Mouse (Mus musculus) CH12.LX (cell line): ENCODE results near the gene Cntrob.

Source experiments
- CTCF ChIP-seq, 2 experiments: IDR thresholded peaks in 1 of 2; conservative IDR thresholded peaks in 1 of 2; 2 replicates each; pipeline ENCODE4 v1.5.1; 2011 to 2012; ENCODE audit warnings: low read depth in 2 of 2, low read length in 2 of 2, improper control_type of control experiment in 1 of 2, inconsistent platforms in 1 of 2, mild to moderate bottlenecking in 1 of 2, moderate library complexity in 1 of 2
- EP300 ChIP-seq: IDR thresholded peaks from 2 replicates; pipeline ENCODE4 v1.6.1; 2011; ENCODE audit warnings: low read length, improper control_type of control experiment
- GABPA ChIP-seq: IDR thresholded peaks from 2 replicates; pipeline ENCODE4 v1.6.1; 2012; ENCODE audit warnings: low read depth, low read length, improper control_type of control experiment, inconsistent platforms; ENCODE audit not compliant: insufficient replicate concordance
- HCFC1 ChIP-seq: IDR thresholded peaks from 2 replicates; pipeline ENCODE4 v1.6.1; 2012; ENCODE audit warnings: low read depth, mild to moderate bottlenecking, inconsistent platforms, low read length, improper control_type of control experiment
- MAZ ChIP-seq: IDR thresholded peaks from 2 replicates; pipeline ENCODE4 v1.6.1; 2012; ENCODE audit warnings: low read depth, mild to moderate bottlenecking, inconsistent platforms, low read length, improper control_type of control experiment, moderate library complexity
- MEF2A ChIP-seq: IDR thresholded peaks from 2 replicates; pipeline ENCODE4 v1.6.1; 2014; ENCODE audit warnings: low read depth, mild to moderate bottlenecking, inconsistent platforms, low read length, improper control_type of control experiment, borderline replicate concordance
- MXI1 ChIP-seq: IDR thresholded peaks from 2 replicates; pipeline ENCODE4 v1.6.1; 2011; ENCODE audit warnings: mild to moderate bottlenecking, low read depth, low read length, improper control_type of control experiment
- PAX5 ChIP-seq: IDR thresholded peaks from 2 replicates; pipeline ENCODE4 v1.6.1; 2012; ENCODE audit warnings: low read length, inconsistent platforms, mixed read lengths
- POLR2A ChIP-seq: IDR thresholded peaks from 2 replicates; pipeline ENCODE4 v1.6.1; 2011; ENCODE audit warnings: low read depth, mild to moderate bottlenecking, improper control_type of control experiment, low read length
- TBP ChIP-seq: conservative IDR thresholded peaks from 2 replicates; pipeline ENCODE4 v1.6.1; 2011; ENCODE audit warnings: low read depth, low read length, improper control_type of control experiment
- UBTF ChIP-seq: IDR thresholded peaks from 2 replicates; pipeline ENCODE4 v1.6.1; 2012; ENCODE audit warnings: low read depth, mild to moderate bottlenecking, inconsistent platforms, low read length, improper control_type of control experiment, moderate library complexity
- ZKSCAN1 ChIP-seq: IDR thresholded peaks from 2 replicates; pipeline ENCODE4 v1.6.1; 2012; ENCODE audit warnings: low read depth, inconsistent platforms, low read length, improper control_type of control experiment, borderline replicate concordance
- ZMIZ1 ChIP-seq: IDR thresholded peaks from 2 replicates; pipeline ENCODE4 v1.6.1; 2012; ENCODE audit warnings: low read depth, mild to moderate bottlenecking, inconsistent platforms, low read length, improper control_type of control experiment

- TF ChIP-seq HCFC1 (no peak), CTCF (conservative IDR thresholded peaks at IDR 0.05 in 1 of 2, IDR thresholded peaks at IDR 0.05 in 1 of 2; ENCODE audit: low read depth in 2 of 2, low read length in 2 of 2) (no peak), ZKSCAN1 (no peak), TBP (no peak), ZMIZ1 (no peak), UBTF (no peak), EP300 (no peak), POLR2A (no peak), MAZ (no peak), PAX5 (no peak), GABPA (no peak), MXI1 (no peak), MEF2A (no peak)
These were observed 22.9 kb upstream of the Cntrob start for GRCm38 (mm10) chr11:69346441-69346840.
